Mouse (Mus musculus) heart, adult 11 months (tissue): Measurements from ENCODE around the gene Trim41.
"Not testable (repeated sequence)": the region's sequence is repeated elsewhere in the genome, so short reads cannot be mapped to it uniquely, and the experiment has no call there.

ENCODE experiments used
- DNase-seq: peaks from one replicate; pipeline ENCODE4 v3.0.0; 2022

The Trim41 gene

DNA sequence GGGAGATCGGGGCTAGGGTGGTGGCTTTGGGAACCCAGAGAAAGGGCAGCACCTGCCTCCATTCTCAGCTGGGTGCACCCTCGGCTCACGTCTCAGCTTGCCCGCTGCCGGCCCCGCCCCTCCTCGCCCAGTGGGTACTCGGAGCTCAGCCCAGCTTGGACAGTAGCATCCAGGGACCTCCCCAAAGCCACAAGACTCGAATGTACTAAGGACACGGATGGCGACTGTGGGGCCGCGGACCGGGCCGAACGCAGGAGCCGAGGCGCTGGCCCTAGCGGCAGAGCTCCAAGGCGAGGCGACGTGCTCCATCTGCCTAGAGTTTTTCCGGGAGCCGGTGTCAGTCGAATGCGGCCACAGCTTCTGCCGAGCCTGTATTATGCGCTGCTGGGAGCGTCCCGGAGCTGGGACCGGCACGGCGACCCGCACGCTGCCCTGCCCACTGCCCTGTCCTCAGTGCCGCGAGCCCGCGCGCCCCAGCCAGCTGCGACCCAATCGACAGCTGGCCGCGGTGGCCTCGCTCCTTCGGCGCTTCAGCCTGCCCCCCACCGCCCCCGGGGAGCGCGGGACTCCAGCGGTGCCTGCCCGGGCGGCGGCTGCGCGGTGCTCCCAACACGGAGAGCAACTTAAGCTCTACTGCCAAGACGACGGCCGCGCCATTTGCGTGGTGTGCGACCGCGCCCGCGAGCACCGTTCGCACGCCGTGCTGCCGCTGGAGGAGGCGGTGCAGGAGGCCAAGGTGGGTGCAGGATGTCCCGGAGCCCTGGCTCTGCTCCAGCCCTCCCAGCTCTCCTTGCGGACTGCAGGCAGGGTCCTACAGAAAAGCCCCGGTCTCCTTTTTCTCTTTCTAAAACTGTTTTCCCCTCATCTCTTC is 20.4 kb upstream of the Trim41 start:
- peak; percentile 98 for DNase-seq

DNA sequence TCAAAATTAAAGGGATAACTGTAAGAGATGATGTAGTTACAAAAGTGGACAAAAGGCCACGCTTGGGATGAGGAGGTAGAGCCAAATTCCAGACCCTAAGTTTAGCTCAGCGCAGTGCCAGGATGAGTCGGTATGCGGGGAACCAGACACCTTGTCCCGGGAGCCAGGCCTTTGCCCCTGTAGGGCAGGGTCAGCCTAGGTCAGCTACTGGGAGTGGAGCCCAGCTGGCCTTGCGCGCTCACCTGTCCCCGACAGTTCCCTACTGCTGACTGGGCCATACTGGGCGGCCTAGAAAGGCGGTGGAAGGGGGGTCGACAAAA is 19.8 kb upstream of the Trim41 start:
- peak; percentile 97 for DNase-seq

DNA sequence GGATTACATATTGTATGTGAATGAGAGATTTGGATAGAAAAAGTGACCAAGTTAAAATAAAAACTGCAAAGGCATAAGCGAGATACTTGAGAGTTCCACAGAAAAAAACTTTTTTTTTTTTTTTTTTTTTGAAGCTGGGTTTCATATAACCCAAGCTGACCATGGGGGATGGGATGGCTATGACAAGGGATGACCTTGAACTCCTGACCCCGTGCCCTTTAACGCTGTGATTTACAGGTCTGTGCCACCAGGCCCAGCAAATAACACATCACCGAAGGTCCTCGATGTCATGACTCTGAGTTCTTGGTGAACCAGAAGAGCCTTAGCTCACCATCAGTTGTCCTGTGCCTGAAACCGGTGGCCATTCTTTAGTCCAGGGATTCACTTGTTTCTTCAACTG is 18.8 kb upstream of the Trim41 start:
- DNase-seq: no peak

DNA sequence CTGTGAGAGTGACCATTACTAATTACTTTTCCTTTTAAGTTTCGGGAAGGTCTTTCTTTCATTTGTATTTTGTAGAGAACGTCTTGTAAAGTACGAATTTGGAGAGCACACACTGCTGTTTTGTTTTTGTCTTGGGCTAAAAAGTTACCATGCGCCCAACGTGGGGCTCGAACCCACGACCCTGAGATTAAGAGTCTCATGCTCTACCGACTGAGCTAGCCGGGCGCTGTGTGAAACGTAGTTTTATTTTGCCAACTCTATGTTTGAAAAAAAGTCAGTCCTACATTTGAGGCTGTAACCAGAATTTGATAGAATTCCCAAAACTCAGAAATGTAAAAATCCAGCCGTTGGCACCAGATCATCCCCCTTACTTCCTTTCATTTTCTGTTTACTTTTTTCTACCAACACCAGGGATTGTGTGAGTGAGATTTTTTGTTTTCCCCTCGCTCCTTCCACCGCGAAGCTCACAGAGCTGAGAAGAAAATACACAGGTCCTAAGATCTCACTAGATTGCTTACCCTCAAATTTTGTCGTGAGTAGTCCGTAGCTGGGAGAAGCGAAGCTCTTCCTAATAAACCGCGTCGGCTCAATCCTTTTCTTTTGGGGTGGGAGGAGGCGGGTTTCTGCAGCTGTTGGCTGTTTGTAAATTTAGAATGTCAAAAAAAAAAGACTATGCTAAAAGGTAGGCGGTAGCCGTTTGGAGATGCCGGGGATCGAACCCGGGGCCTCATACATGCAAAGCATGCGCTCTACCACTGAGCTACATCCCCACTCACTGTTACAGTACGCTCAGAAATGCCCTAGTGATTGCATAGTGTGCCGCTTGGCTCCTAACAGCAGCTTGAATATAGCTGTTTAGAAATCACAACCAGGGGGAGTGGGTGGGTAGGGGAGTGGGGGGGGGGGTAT is 16.8 kb upstream of the Trim41 start:
- DNase-seq: peak; percentile 98

DNA sequence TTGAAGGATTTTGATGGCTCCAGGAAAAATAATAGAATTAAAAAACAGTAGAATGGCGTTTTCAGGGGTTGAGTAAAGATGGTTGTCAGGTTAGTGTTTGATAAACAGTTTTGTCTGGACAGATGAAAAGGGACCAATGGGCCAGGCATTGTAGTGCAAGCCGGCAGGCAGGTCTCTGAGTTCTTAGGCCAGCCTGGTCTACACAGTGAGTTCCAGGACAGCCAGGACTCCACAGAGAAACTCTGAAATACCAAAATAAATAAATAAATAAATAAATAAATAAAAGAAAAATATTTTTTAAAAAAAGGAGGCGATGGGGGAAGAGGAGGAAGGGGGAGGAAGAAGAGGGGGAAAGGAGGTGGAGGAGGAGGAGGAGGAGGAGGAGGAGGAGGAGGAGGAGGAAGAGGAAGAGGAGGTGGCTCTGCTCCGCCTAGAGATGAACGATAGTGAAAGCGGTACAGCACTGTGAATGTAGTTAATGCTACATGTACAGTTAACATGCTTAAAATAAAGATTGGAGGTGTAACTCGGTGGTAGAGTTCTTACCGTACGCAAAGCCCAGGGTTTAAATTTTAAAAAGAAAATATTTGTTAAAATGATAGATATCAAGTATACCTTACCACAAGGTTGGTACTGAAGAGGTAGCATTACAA is 16.1 kb upstream of the Trim41 start:
- DNase-seq: no peak

DNA sequence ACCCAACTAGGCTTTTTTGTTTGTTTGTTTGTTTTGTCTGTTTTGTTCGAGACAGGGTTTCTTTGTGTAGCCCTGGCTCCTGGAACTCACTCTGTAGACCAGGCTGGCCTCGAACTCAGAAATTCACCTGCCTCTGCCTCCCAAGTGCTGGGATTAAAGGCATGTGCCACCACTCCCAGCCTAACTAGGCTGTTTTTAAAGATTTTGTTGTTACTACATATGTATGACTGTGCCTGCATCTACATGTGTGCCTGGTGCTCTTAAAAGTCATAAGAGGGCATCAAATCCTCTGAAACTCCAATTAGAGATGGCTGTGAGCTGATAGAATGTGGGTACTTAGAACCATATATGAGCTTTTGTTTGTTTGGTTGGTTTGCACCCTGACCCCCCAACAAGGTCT is 14.1 kb upstream of the Trim41 start:
- no peak for DNase-seq

DNA sequence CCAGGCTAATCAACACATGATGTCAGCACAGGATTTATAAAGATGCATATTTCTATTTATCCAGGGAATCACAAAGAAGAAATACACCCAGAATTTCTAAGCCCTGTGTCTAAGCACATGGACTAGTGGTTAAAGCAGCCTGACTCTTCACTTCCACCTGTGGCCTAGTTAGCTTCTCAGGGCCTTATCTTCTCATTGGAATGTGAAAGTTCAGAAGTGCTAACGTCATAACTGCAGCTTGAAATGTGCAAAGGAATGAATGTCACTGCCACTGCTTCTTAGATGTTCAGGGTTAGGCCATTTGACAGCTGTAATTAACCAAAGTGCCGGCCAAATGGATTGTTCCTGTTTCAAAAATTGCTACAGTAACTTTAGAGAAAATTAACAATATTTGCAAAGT is 13.1 kb upstream of the Trim41 start:
- DNase-seq: no peak

DNA sequence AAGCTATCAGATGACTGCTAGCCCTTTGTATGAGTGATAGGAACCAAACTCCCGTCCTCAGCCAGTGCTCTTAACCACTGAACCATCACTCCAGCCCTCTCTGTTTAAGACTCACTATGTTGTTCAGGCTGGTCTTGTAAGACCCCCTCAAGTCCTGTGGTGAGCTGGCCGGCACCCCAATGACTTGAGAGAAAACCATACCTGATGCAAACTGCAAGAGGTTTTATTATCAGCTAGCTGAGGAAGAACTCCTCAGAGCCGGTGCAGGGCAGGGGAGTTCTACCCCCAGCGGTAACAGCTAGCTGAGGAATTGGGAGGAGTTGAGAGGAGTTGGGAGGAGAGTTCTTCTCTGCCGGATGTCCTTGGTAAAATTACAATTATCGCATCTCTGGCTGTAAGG is 10.8 kb upstream of the Trim41 start:
- DNase-seq: no peak

DNA sequence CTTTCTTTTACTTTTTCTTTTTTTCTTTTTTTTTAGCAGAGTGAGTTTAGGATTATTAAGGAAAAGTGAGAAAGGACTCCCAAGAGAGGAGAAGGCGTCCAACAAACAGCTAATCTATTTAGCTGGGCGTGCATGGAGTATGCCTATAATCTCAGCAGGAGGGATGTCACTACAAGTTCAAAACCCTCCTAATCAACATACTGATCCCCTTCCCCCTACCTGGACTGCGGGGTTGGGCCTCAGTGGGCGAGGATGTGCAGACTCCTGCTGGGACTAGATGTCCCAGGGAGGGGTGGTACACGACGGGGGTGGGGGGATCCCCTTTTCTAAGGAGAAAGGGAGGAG is 9.6 kb upstream of the Trim41 start:
- DNase-seq: no peak

DNA sequence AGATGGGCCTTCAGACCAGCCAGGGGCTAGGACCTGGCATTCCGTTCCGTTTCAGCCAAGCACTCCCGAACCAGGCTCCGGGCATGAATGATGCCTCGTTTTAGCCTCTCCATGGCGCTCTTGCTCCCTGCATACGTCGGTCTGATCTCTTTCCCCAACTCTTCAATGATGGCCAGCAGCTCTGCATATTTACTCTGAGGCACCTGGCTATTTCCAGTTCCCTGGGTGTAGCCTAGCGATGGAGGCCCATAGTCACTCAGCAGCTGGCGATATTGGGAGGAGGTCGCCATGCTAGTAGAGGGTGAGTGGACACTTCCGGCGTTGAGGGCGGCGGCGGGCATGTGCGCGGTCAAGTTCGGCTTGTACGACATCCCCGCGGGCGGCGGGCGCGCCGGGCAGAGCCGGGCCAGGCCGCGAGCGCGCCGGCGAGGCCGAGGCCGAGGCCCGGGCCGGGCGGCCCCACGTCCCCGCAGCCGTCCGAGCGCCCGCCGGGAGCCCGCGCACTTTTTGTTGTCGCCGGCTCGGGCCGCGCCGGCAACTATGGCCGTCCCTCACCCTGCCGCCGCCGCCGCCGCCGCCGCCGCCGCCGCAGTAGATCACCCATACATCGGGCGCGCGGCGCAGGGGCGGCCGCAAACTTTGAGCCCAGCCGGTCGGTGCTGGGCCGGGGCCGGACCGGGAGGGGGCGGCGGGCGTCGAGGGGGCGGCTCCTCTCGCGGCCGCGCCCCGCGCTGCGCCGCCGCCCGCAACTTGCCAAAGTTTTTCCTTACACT is 9.0 kb upstream of the Trim41 start, which contains the start of the genes Trim7 and Gm12184:
Gene Trim7 (plus strand): TSS at position 162 of the 773 bp plus-strand sequence.
Gene Gm12184 (minus strand): TSS at position 677 of the 773 bp plus-strand sequence.
- peak; percentile 95 for DNase-seq

DNA sequence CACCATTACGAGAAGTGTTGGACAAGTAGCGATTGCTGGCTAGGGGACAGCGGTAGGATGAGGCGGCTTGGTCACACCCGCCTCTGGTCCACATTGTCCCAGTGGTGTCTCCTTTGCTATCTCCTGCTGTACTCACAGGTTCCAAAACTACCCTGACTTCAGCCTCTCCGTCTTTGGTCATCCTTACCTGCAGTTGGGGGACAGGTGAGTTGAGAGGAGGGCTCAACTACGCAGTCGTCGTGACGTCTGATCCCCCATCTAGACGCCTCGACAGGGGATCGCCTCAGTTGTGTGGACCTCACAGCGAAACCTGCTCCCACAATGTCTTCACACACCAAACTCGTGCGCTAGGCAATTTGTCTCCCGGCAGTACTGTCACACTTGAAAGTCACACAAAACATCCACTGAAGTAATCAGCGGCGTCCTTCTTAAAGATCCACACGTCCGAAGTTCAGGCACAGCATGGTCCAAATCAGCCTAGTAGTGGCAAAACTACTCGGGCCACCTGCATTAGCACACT is 7.2 kb upstream of the Trim41 start:
- DNase-seq: peak; percentile 91

DNA sequence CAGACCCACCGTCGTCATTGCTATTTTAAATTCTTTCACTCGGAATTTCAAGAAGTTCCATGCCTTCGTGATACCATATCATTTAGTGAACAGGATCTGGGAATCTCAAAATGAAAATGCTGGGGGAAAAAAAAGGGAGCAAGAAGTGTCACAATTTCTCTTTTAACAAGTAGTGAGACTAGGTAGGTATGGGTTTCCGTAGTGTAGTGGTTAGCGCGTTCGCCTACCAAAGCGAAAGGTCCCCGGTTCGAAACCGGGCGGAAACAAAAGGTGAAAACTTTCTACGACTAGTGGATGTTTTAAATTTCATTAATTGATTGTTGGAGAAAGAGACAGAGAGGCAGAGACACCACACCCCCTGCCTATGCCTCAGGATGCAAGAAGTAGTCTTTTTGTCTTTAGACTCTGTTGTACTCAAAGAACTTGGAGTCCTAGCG is 6.4 kb upstream of the Trim41 start:
- peak; percentile 89 for DNase-seq

DNA sequence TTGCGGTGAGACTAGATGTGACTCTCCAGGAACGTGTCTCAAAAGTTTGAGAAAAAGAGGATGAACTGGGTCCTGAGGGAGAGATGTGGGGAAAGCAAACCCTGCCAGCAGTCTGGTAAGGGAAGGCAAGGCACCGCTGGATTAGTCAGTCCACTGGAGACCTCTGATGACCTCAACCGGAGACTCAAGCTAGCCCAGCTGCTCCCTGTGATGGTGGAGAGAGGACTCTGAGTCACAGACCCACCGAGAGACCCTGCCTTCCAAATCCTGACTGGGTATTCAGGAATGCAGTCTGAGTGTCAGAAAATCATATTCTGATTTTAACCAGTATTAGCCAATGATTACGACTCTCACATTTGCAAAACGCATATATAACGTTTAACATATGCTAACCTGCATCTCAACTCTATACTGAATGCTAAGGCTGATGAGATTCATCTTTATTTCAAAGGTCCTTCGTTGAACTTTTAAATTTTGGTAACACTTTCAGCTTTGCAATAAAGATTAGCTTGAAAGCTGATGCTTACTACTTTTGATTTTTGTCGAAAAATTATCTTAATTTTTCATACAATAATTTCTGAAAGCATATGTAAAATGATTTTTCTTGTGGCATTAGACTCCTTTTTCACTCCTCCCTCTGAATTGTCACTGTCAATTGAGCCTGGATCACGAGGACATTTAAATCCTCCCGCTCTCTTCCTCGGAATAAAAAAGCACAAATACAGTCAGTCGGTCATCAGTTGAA is 5.8 kb upstream of the Trim41 start:
- DNase-seq: no peak

DNA sequence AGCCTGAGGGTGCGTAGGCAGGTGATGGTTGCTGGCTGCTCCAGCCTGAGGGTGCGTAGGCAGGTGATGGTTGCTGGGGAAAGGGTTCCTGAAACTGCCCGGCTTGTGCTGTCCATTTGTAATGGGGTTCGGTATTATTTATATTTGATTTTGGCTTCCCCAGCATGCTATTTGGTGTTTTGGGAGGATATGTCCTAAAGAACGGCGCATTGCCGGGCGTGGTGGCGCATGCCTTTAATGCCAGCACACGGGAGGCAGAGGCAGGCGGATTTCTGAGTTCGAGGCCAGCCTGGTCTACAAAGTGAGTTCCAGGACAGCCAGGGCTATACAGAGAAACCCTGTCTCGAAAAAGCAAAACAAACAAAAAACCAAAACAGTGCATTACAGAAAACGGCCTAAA is 4.1 kb upstream of the Trim41 start:
- not testable (repeated sequence) for DNase-seq

DNA sequence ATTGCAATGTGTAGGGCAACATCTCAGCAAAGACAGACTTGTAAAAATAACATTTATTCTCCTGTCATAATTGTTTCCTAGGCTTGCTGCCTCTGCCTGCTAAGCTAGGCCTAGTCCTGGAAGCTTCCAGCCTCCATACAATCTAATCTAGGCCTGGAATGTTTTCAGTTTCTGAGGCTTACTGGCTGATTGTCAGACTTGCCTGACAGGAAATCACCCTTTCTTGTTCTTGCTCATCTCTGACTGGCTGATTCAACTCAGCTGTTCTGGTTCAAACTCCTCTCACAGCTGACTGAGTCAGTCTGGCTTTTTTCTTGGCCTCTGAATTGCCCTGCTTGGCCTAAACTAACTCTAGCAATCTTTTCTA is 3.1 kb upstream of the Trim41 start:
- no peak for DNase-seq

DNA sequence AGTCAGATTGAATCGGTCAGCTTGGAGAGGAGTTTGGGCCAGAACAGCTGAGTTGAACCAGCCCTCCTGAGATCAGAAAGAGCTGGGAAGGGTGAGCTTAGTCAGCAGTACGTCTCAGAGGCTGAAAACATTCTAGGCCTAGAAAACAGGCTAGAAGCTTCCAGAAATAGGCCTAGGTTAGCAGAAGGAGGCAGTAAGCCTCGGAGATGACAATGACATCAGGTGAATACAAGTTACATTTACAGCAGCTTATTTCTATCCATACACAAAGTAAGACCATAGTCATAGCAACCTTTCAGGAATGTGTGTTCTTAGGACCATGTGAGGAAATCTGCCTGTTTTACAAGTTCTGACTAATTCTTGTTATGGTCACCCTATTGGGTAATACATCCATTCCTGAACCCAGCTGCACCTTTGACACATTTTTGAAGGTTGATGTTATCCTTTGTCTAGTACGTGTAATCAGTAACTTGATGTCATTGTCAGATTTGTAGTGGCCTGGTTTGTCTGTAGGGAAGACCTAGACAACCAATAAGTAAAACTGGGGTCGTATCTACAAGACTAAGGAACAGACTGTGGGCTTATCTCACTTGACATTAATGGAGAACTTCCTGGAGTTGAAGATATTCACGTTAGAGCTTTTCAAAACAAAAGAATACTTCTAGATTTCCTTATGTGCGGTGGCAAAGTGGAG is 2.6 kb upstream of the Trim41 start:
- DNase-seq: no peak

DNA sequence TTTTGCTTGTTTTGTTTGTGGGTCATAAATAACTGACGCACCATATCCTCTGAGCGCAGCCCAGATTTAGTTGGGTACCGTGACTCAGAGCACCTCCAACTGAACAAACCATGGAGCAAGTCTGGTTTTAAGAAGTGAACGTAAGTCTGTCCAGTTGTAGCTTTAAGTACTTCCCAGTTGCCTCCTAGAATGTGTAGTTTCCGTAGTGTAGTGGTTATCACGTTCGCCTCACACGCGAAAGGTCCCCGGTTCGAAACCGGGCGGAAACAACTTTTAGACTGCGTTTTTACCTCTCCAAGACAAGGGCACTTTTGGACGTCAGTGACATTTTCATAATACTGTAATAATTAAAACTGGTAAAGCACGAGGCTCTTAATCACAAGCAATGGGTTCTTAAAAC is 1.2 kb upstream of the Trim41 start:
- peak; percentile 96 for DNase-seq

DNA sequence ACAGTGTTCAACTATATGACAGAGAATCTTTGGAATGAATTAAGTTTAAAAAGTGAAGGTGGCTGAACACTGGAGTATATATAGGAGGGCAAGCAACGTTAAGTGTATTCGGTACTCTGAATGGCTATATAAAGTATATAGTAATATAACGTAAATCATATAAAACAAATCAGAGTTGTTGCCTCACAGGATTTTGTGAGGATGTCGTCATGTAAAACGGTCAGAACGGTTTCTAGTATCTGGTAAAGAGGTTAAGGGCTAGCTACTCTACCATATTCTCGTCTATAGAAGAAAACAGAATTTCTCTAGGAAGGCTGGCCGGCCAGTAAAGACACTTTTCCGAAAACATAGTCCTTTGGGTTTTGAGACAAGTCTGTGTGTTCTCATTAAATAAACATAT is 641 bp upstream of the Trim41 start:
- DNase-seq: no peak

DNA sequence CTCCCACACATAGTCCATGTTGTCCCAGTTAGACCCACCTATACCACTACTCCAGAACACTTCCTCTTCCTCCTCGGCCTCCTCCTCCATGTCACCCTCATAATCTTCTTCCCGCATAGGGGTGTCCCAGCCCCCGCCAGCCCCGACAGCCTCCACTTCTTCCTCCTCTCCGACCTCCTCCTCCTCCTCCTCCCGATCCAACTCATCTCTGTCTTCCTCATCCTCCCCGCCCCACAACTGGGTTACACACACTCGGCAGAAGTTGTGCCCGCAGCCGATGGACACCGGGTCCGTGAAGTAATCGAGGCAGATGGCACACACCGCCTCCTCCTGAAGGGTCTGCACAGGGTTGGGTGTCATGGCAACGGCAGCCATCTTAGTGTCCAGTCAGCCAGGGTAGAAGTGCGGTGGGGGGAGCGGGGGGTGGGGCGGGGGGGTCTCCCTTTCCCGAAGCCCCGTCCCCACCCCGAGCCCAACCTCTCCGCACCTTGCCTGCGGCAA is 822 bp downstream of the Trim41 start:
- DNase-seq: peak; percentile 98

DNA sequence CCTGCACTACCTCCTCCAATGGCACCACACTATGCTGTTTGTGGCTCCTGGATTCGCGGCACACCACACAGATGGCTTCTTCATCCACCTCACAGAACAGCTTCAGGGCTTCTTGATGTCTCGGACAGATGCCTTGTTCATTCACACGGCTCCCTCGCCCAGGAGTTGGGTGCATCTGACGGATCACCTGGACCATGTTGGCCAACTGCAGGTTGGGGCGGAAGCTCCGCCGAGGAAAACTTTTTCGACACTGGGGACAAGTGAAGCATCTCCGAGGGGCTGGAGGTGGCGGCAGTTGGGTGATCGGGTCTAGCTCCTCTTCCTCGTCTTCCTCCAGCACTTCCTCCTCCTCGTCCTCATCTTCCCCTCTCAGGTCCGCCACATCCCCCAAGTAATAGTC is 1.3 kb downstream of the Trim41 start:
- peak; percentile 95 for DNase-seq

DNA sequence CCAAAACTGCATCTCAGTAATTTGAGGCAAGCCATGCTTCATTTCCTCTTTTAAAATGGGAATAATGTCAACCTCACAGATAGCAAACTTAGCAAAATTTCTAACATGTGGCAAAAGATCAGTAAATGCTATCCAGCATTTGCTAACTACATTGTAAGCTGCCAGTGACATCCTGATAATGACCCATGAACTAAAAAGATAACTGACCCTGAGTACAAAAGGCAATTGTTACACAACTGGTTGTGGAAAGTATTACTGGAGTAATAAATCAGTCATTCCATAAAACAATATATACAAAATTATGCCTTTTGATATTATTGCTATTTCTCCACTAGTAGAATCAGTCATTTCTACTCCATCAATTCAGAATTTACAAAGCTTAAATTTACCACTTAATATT is 3.4 kb downstream of the Trim41 start:
- no peak for DNase-seq
